9 mouse cellular contexts compared by ENCODE assay signal in genomic region chr1:52489538-52490181, GRCm38 (mm10). TPM values are rescaled to one million over a fixed set of nuclear protein-coding genes. Genes with fewer than 3 reads are reported as not detected.
DNase-seq lines count a peak whose midpoint lies in the region; ATAC-seq and TF ChIP-seq lines count a peak whose summit lies in the region.
"Had no signal": no experiment of that assay in that cellular context is flagged by ENCODE, and none has a peak within 500 bp of the region (broad histone marks: within the 10 kb centered on the region; RNA-seq: fewer than 3 reads in every experiment).

No protein-coding gene starts in this region.

- no peak for TF ChIP-seq POLR2A in heart, adult 2 months (IDR thresholded peaks at IDR 0.05; ENCODE audit: insufficient read depth, low read depth, low read length)
- no peak for TF ChIP-seq POLR2A in CH12.LX (IDR thresholded peaks at IDR 0.05; ENCODE audit: low read depth, low read length)

- H3K9ac ChIP-seq in heart, adult 2 months (ENCODE audit: low read depth, low read length), result no peak overlapping the region
- no peak overlapping the region for H3K9ac ChIP-seq in CH12.LX (ENCODE audit: insufficient read depth, low read depth)
- no peak overlapping the region for H3K9ac ChIP-seq in forebrain, embryonic 16.5 days (replicated peaks; ENCODE audit: low read depth, low read length)
- H3K9ac ChIP-seq in heart, embryonic 11.5 days (ENCODE audit: low read depth, low read length), result no peak overlapping the region
- H3K9ac ChIP-seq: neural tube, embryonic 13.5 days had no signal

- 0 out of 2 replicates have a peak, but pooled peaks have one; percentile 26 for TF ChIP-seq CTCF in heart, adult 2 months (IDR thresholded peaks at IDR 0.05)
- TF ChIP-seq CTCF in CH12.LX (conservative IDR thresholded peaks at IDR 0.05 in 1 of 2, IDR thresholded peaks at IDR 0.05 in 1 of 2; ENCODE audit: low read depth in 2 of 2, low read length in 2 of 2), result peak in 1 of 2 experiments; percentile 57; a peak in 2 of 4 replicates

- 78% methylated on average over 7 of the region's 7 CpGs for WGBS in heart, adult 2 months
- WGBS in heart, embryonic 10.5 days, result 69% methylated on average over 7 of the region's 7 CpGs
- 67% methylated on average over 7 of the region's 7 CpGs for WGBS in forebrain, embryonic 16.5 days
- WGBS in heart, embryonic 11.5 days (ENCODE audit: insufficient replicate concordance), result 67% methylated on average over 7 of the region's 7 CpGs

- in situ Hi-C loops in CH12.LX (cut with MboI; ENCODE audit: low pct_ligation_motif_present, low pct_unique_long_range_greater_than_20kb, low sequenced_read_pairs), result no loop called here

- no peak for TF ChIP-seq EP300 in heart, adult 2 months (IDR thresholded peaks at IDR 0.05; ENCODE audit: insufficient read depth, low read depth, low read length)
- TF ChIP-seq EP300 in CH12.LX (IDR thresholded peaks at IDR 0.05; ENCODE audit: low read length), result no peak

- peaks cover 7% of the 10 kb centered on the region for H3K79me2 ChIP-seq in heart, adult 2 months (replicated peaks; ENCODE audit: control insufficient read depth, insufficient read depth, low read length)
- H3K79me2 ChIP-seq in CH12.LX (replicated peaks; ENCODE audit: control insufficient read depth, extremely low read depth, insufficient read depth, poor library complexity, severe bottlenecking), result no peaks in the 10 kb centered on the region

- H3K4me1 ChIP-seq in heart, adult 2 months (ENCODE audit: control insufficient read depth, insufficient read depth, low read length), result peaks cover 7% of the 10 kb centered on the region
- peaks cover 10% of the 10 kb centered on the region for H3K4me1 ChIP-seq in heart, embryonic 10.5 days
- H3K4me1 ChIP-seq in CH12.LX (ENCODE audit: control insufficient read depth in 1 of 2, insufficient read depth in 2 of 2), result 0 out of 4 replicates have a peak, but pooled peaks cover 0 to 3% of the 10 kb centered on the region in 2 experiments
- no peaks in the 10 kb centered on the region for H3K4me1 ChIP-seq in forebrain, embryonic 16.5 days (replicated peaks; ENCODE audit: control insufficient read depth, insufficient read depth, low read length)
- peaks cover 7% of the 10 kb centered on the region for H3K4me1 ChIP-seq in heart, embryonic 11.5 days (ENCODE audit: control insufficient read depth, insufficient read depth, low read length)
- H3K4me1 ChIP-seq: neural tube, embryonic 13.5 days had no signal

- peak; percentile 38 for ATAC-seq in forebrain, embryonic 16.5 days
- 0 out of 2 replicates have a peak, but pooled peaks have one; percentile 49 for ATAC-seq in megakaryocyte-erythroid progenitor cell, adult 5-6 weeks (replicated peaks; ENCODE audit: low FRiP score, low TSS enrichment, poor library complexity, severe bottlenecking)
- no peak for ATAC-seq in heart, embryonic 11.5 days (replicated peaks; ENCODE audit: insufficient number of reproducible peaks, low FRiP score, low TSS enrichment)

- no peak overlapping the region for H3K27ac ChIP-seq in heart, adult 2 months
- H3K27ac ChIP-seq in heart, embryonic 10.5 days, result no peak overlapping the region
- H3K27ac ChIP-seq in CH12.LX (ENCODE audit: insufficient read depth, low read depth), result no peak overlapping the region
- H3K27ac ChIP-seq in forebrain, embryonic 16.5 days (ENCODE audit: low read length), result no peak overlapping the region
- H3K27ac ChIP-seq in heart, embryonic 11.5 days (ENCODE audit: low read depth, low read length), result no peak overlapping the region
- H3K27ac ChIP-seq: neural tube, embryonic 13.5 days had no signal

- H3K4me3 ChIP-seq in heart, adult 2 months, result no peak overlapping the region
- H3K4me3 ChIP-seq in heart, embryonic 10.5 days, result no peak overlapping the region
- no peak overlapping the region for H3K4me3 ChIP-seq in CH12.LX (replicated peaks in 1 of 3; ENCODE audit: low read depth in 2 of 3, low read length in 2 of 3, poor library complexity in 1 of 3)
- no peak overlapping the region for H3K4me3 ChIP-seq in forebrain, embryonic 16.5 days (replicated peaks; ENCODE audit: low read length)
- no peak overlapping the region for H3K4me3 ChIP-seq in heart, embryonic 11.5 days (ENCODE audit: low read depth, low read length)
- H3K4me3 ChIP-seq: neural tube, embryonic 13.5 days had no signal

- H3K9me3 ChIP-seq in heart, embryonic 10.5 days, result no peaks in the 10 kb centered on the region
- peaks cover 3% of the 10 kb centered on the region for H3K9me3 ChIP-seq in CH12.LX (replicated peaks; ENCODE audit: low read length)
- H3K9me3 ChIP-seq in forebrain, embryonic 16.5 days (ENCODE audit: control insufficient read depth, low read length), result no peaks in the 10 kb centered on the region
- H3K9me3 ChIP-seq in heart, embryonic 11.5 days (replicated peaks; ENCODE audit: control insufficient read depth, low read length), result no peaks in the 10 kb centered on the region
- H3K9me3 ChIP-seq: neural tube, embryonic 13.5 days had no signal

- H3K36me3 ChIP-seq in heart, adult 2 months (ENCODE audit: control insufficient read depth, insufficient read depth, low read length), result peaks cover 6% of the 10 kb centered on the region
- H3K36me3 ChIP-seq in heart, embryonic 10.5 days, result peaks cover 36% of the 10 kb centered on the region
- H3K36me3 ChIP-seq in CH12.LX (replicated peaks in 1 of 2; ENCODE audit: control insufficient read depth in 1 of 2, insufficient read depth in 1 of 2, low read length in 1 of 2), result peaks cover 11 to 33% of the 10 kb centered on the region in 2 experiments
- H3K36me3 ChIP-seq in forebrain, embryonic 16.5 days (ENCODE audit: control insufficient read depth, insufficient read depth), result peaks cover 7% of the 10 kb centered on the region
- peaks cover 5% of the 10 kb centered on the region for H3K36me3 ChIP-seq in heart, embryonic 11.5 days (ENCODE audit: control insufficient read depth, insufficient read depth, low read length)

- intact Hi-C loops in heart, adult 2 months (cut with DNase I), result loop anchor here (10.0 kb wide), 2 partner anchors 265 to 355 kb away; partner anchors contain the start of gene Hibch
- intact Hi-C loops in heart, postnatal 36 days (cut with DNase I), result loop anchor here (10.0 kb wide), 3 partner anchors 345 to 375 kb away; partner anchors contain the start of genes Hibch and Stat1

- H3K27me3 ChIP-seq in heart, adult 2 months (ENCODE audit: control insufficient read depth, insufficient read depth, low read length), result no peaks in the 10 kb centered on the region
- H3K27me3 ChIP-seq in heart, embryonic 10.5 days (ENCODE audit: insufficient read depth, poor library complexity, severe bottlenecking), result no peaks in the 10 kb centered on the region
- no peaks in the 10 kb centered on the region for H3K27me3 ChIP-seq in CH12.LX (replicated peaks)
- H3K27me3 ChIP-seq in forebrain, embryonic 16.5 days (replicated peaks; ENCODE audit: control insufficient read depth, insufficient read depth, low read length), result no peaks in the 10 kb centered on the region
- H3K27me3 ChIP-seq in heart, embryonic 11.5 days (ENCODE audit: control insufficient read depth, insufficient read depth, low read length), result no peaks in the 10 kb centered on the region
- H3K27me3 ChIP-seq: neural tube, embryonic 13.5 days had no signal

- dilution Hi-C loops in CH12.LX (cut with MboI; ENCODE audit: extremely low pct_ligation_motif_present, extremely low pct_unique_long_range_greater_than_20kb, low sequenced_read_pairs), result no loop called here

- H3K4me2 ChIP-seq in CH12.LX (ENCODE audit: insufficient read depth, low read depth, poor library complexity, severe bottlenecking), result no peak overlapping the region
- H3K4me2 ChIP-seq in forebrain, embryonic 16.5 days (ENCODE audit: low read length), result no peak overlapping the region
- no peak overlapping the region for H3K4me2 ChIP-seq in heart, embryonic 11.5 days
- H3K4me2 ChIP-seq: neural tube, embryonic 13.5 days had no signal

- no peak for DNase-seq in heart, adult 2 months
- DNase-seq in heart, embryonic 10.5 days (ENCODE audit: low spot score), result no peak
- DNase-seq in CH12.LX (ENCODE audit: extremely low read depth), result peak; percentile 34
- no peak for DNase-seq in heart, postnatal 36 days
- no peak for DNase-seq in urinary bladder, postnatal 10 days (ENCODE audit: low spot score)

- TF ChIP-seq RAD21 in CH12.LX (IDR thresholded peaks at IDR 0.05; ENCODE audit: low read depth, low read length), result peak; percentile 21

TF ChIP-seq in CH12.LX, 34 proteins besides CTCF, POLR2A, EP300 and RAD21:
- TF ChIP-seq SMC3 (IDR thresholded peaks at IDR 0.05; ENCODE audit: low read depth, low read length), result peak; percentile 14; the same call in 1 of the 2 replicates
- TF ChIP-seq NRF1 (IDR thresholded peaks at IDR 0.05; ENCODE audit: low read depth, low read length), result no peak
- no peak for TF ChIP-seq MYC (IDR thresholded peaks at IDR 0.05; ENCODE audit: low read depth, low read length)

RNA-seq across cellular contexts. Expression of gene Nab1, which starts 10.8 kb away (rescaled TPM):
- 10 to 100 TPM; 23.1 to 25.1 TPM for total RNA-seq in heart, adult 2 months (2021)
- 6.9 and 11.3 TPM in 2 replicates for polyA plus RNA-seq in heart, adult 2 months (2012; rRNA removed)
- 20.4 and 29.4 TPM in 2 replicates for polyA plus RNA-seq in heart, embryonic 10.5 days (2016; fragmentation: Nextera tagmentation; extraction: Ambion mirVana)
- total RNA-seq in CH12.LX (2012; rRNA removed) (13.8 and 16.7 TPM in 2 replicates), CH12.LX (2014; rRNA removed) (18.7 and 20.1 TPM in 2 replicates)
- polyA plus RNA-seq in CH12.LX (2012; ENCODE audit: insufficient read length, low read depth), result 18.9 and 19.0 TPM in 2 replicates
- polyA plus RNA-seq in forebrain, embryonic 16.5 days (2015; fragmentation: Nextera tagmentation; extraction: Ambion mirVana), result 11.8 and 13.0 TPM in 2 replicates
- total RNA-seq in megakaryocyte-erythroid progenitor cell, adult 5-6 weeks (2014; fragmentation: Nextera tagmentation), result 11.5 and 12.1 TPM in 2 replicates
- 22.5 and 29.8 TPM in 2 replicates for total RNA-seq in megakaryocyte-erythroid progenitor cell, adult 5-6 weeks (2017)
- polyA plus RNA-seq in heart, embryonic 11.5 days (2014; fragmentation: Nextera tagmentation; extraction: Ambion mirVana), result 29.5 and 31.4 TPM in 2 replicates
- 10 to 100 TPM; 20.2 to 27.4 TPM for total RNA-seq in heart, postnatal 36 days (2021)
